In genomic region chr5:81064026-81064425, GRCm38 (mm10) we compare ENCODE assay signal across 19 mouse cellular contexts. TPM values are rescaled to one million over a fixed set of nuclear protein-coding genes. Genes with fewer than 3 reads are reported as not detected.
"Had no signal": no experiment of that assay in that cellular context is flagged by ENCODE, and none has a peak within 500 bp of the region (broad histone marks: within the 10 kb centered on the region; RNA-seq: fewer than 3 reads in every experiment).

No protein-coding gene starts in this region.

- H3K36me3 ChIP-seq: lung, embryonic 15.5 days; midbrain, embryonic 13.5 days; midbrain, embryonic 15.5 days; neural tube, embryonic 12.5 days; stomach, embryonic 15.5 days had no signal

- H3K27me3 ChIP-seq: lung, embryonic 15.5 days; megakaryocyte, embryonic 14.5 days; midbrain, embryonic 13.5 days; midbrain, embryonic 15.5 days; neural tube, embryonic 12.5 days; stomach, embryonic 15.5 days had no signal

- H3K9me3 ChIP-seq: lung, embryonic 15.5 days; megakaryocyte, embryonic 14.5 days; midbrain, embryonic 13.5 days; midbrain, embryonic 15.5 days; neural tube, embryonic 12.5 days; stomach, embryonic 15.5 days had no signal

- ATAC-seq: liver, postnatal 0 days; lung, postnatal 0 days; midbrain, embryonic 13.5 days; midbrain, embryonic 15.5 days had no signal

- DNase-seq: liver, postnatal 0 days; lung, adult 2 months; lung, postnatal 14 days; lung, postnatal 36 days; right cerebral cortex, postnatal 14 days; thymus, adult 2 months; thymus, postnatal 25 days; thymus, postnatal 4 days had no signal

- H3K4me3 ChIP-seq: lung, embryonic 15.5 days; megakaryocyte, embryonic 14.5 days; midbrain, embryonic 13.5 days; midbrain, embryonic 15.5 days; neural tube, embryonic 12.5 days; stomach, embryonic 15.5 days had no signal

- H3K9ac ChIP-seq: liver, postnatal 0 days; lung, embryonic 15.5 days; midbrain, embryonic 13.5 days; midbrain, embryonic 15.5 days; neural tube, embryonic 12.5 days; stomach, embryonic 15.5 days had no signal

- H3K4me1 ChIP-seq: megakaryocyte, embryonic 14.5 days; stomach, embryonic 15.5 days had no signal

- H3K4me2 ChIP-seq: lung, embryonic 15.5 days; midbrain, embryonic 11.5 days; midbrain, embryonic 13.5 days; midbrain, embryonic 15.5 days; neural tube, embryonic 12.5 days; stomach, embryonic 15.5 days had no signal

- H3K27ac ChIP-seq: lung, embryonic 15.5 days; macrophage; midbrain, embryonic 13.5 days; midbrain, embryonic 15.5 days; neural tube, embryonic 12.5 days; stomach, embryonic 15.5 days; stomach, postnatal 0 days had no signal

RNA-seq across cellular contexts. Expression of gene Adgrl3, which starts 44.1 kb away (rescaled TPM):
- total RNA-seq: megakaryocyte progenitor cell, adult 5-6 weeks had no signal
- polyA plus RNA-seq: macrophage had no signal
